Mouse (Mus musculus): ENCODE results near the gene Gm10912. TPM values are rescaled to one million over a fixed set of nuclear protein-coding genes. Genes with fewer than 3 reads are reported as not detected.
A peak's percentile ranks its signal among the peaks of the same experiment; 100 is the strongest.
"Not testable (repeated sequence)": the region's sequence is repeated elsewhere in the genome, so short reads cannot be mapped to it uniquely, and the experiment has no call there.

Gm10912 gene
- polyA plus RNA-seq, 1 experiment from 2014 or later: not detected

DNA sequence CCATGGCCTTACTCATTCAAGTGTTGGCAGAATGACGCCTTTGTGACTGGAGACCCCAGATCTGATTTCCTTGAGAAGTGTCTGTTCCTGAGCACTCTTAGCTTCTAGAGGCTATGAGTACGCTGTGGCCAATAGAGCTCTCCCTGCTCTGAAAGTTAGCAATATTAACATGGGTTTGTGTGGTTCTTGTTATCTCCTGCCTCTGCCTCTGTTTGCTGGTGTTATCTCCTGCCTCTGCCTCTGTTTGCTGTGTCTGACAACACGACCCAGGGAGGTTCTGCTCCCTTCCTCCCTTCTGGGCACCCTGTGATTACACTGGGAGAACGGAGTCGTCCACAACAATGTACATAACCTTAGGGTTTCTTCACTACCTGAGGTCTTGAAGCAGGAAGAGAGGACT, 12.7 kb downstream of the Gm10912 start:
- 0 out of 2 replicates have a peak, but pooled peaks have one; percentile 43 for ATAC-seq (replicated peaks; ENCODE audit: low FRiP score)

GRCm38 (mm10) chr2:104081436-104082050, 15.9 kb downstream of the Gm10912 start:
- H3K9me3 ChIP-seq (replicated peaks); H3K4me1 ChIP-seq; H3K4me2 ChIP-seq; H3K36me3 ChIP-seq; H3K9ac ChIP-seq; H3K27me3 ChIP-seq; ATAC-seq (replicated peaks; ENCODE audit: low FRiP score); H3K4me3 ChIP-seq (replicated peaks); H3K27ac ChIP-seq: not testable (repeated sequence)
- 50% methylated on average over 1 of the region's 1 CpGs for WGBS

More for the DNA sequence above, 12.7 kb downstream of the Gm10912 start:
- WGBS: 69% methylated on average over 5 of the region's 5 CpGs
- not testable (repeated sequence) for H3K27me3 ChIP-seq; H3K36me3 ChIP-seq; H3K4me2 ChIP-seq; H3K27ac ChIP-seq; H3K9ac ChIP-seq; H3K4me3 ChIP-seq (replicated peaks); H3K4me1 ChIP-seq; H3K9me3 ChIP-seq (replicated peaks)

GRCm38 (mm10) chr2:104082474-104082873, 16.8 kb downstream of the Gm10912 start:
- H3K27ac ChIP-seq: no peak overlapping the region
- H3K9me3 ChIP-seq (replicated peaks): no peaks in the 10 kb centered on the region
- no peak overlapping the region for H3K4me3 ChIP-seq (replicated peaks)
- H3K4me2 ChIP-seq: no peak overlapping the region
- no peaks in the 10 kb centered on the region for H3K4me1 ChIP-seq
- no peak for ATAC-seq (replicated peaks; ENCODE audit: low FRiP score)
- H3K27me3 ChIP-seq: no peaks in the 10 kb centered on the region
- no peaks in the 10 kb centered on the region for H3K36me3 ChIP-seq
- no peak overlapping the region for H3K9ac ChIP-seq

DNA sequence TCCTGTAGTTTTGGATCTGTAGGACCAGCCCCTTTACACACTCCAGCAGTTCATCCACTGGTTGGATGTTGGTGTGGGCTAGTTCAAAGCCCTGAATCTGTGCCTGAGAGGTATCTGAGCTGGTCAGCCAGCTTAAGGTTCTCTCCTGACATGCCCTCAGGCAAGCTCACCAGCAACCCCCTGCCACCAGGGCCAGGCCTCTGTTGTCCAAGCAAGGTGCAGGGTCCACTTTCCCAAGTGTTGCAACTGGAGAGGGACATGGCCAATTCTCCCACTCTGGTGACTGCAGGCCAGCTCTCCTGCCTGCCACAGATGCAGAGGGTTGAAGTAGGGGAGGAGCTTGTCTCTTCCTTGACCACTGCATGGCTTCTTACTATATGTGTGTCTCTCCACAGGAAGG, 18.4 kb downstream of the Gm10912 start:
- not testable (repeated sequence) for H3K27me3 ChIP-seq; H3K4me1 ChIP-seq; H3K4me2 ChIP-seq; H3K9me3 ChIP-seq (replicated peaks); ATAC-seq (replicated peaks; ENCODE audit: low FRiP score); H3K27ac ChIP-seq; H3K36me3 ChIP-seq; H3K4me3 ChIP-seq (replicated peaks); H3K9ac ChIP-seq

- H3K9me3 ChIP-seq (replicated peaks); H3K4me3 ChIP-seq (replicated peaks); H3K27me3 ChIP-seq; H3K27ac ChIP-seq; ATAC-seq (replicated peaks; ENCODE audit: low FRiP score); H3K4me1 ChIP-seq; H3K36me3 ChIP-seq; H3K9ac ChIP-seq; H3K4me2 ChIP-seq: not testable (repeated sequence)
- WGBS: 75% methylated on average over 1 of the region's 1 CpGs
These were observed 21.9 kb downstream of the Gm10912 start for GRCm38 (mm10) chr2:104087562-104087961.

GRCm38 (mm10) chr2:104093305-104093704, 27.7 kb downstream of the Gm10912 start:
- Histone ChIP-seq H3K36me3 (no peaks in the 10 kb centered on the region), H3K9me3 (replicated peaks) (no peaks in the 10 kb centered on the region), H3K9ac (no peak overlapping the region), H3K4me2 (no peak overlapping the region), H3K4me1 (peaks cover 14% of the 10 kb centered on the region; the same call in 1 of the 2 replicates), H3K27ac (no peak overlapping the region), H3K27me3 (no peaks in the 10 kb centered on the region), H3K4me3 (replicated peaks) (no peak overlapping the region)
- ATAC-seq (replicated peaks; ENCODE audit: low FRiP score): no peak
- WGBS: 69% methylated on average over 2 of the region's 2 CpGs

DNA sequence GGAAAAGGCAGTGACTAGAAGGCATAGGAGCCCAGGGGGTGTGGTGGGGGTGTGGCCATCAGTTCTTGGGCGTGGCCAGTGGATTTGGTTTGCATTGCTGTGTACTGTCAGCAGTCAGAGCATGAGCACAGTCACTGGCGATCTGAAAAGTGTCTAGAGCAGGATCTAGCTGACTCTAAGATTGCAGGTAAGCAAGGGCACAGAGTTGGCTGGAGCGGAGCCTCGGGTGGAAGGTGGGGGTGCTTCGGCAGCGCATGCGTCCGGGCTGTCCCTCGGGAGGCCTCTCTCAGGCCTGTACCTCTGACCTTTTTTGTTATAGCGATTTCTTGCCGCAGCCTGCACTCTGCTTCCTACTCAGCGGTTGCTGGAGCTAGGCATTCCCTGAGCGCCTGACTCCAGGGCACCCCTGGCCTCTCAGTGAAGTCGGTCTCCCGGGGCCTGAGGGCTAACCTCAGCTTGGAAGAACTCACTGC, 30.2 kb downstream of the Gm10912 start, which contains the start of gene Cd59a:
Gene Cd59a (plus strand): TSS at position 61 of the 473 bp plus-strand sequence.
- no peaks in the 10 kb centered on the region for H3K36me3 ChIP-seq
- peak within 1 kb of the TSS; percentile 61 for H3K9ac ChIP-seq
- peak within 1 kb of the TSS; percentile 55 for H3K4me3 ChIP-seq (replicated peaks)
- peak within 1 kb of the TSS; percentile 90 for H3K27ac ChIP-seq
- ATAC-seq (replicated peaks; ENCODE audit: low FRiP score): peak; percentile 96
- H3K27me3 ChIP-seq: no peaks in the 10 kb centered on the region
- 5% methylated on average over 15 of the region's 15 CpGs for WGBS
- peak within 1 kb of the TSS; percentile 76 for H3K4me2 ChIP-seq
- H3K9me3 ChIP-seq (replicated peaks): no peaks in the 10 kb centered on the region
- H3K4me1 ChIP-seq: peaks cover 16% of the 10 kb centered on the region; the same call in 1 of the 2 replicates

DNA sequence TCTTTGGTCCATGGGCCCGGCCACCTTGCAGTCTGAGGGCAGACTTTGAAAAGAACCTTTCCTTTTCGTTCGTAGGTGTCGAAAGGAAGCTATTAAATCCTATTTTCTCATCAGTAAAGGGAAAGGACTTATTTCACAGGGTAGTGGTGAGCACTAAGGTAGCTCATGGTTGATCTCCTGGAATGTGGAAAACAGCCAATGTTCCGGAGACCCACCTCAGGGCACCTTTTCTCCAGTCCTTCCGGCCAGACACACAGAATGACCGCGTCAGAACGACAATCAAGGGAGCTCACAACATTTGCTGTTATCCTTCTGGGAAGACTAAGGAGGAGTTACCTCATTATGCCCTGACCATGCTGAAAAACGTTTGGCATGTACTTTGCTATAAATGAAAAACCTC, 30.6 kb downstream of the Gm10912 start:
- H3K4me2 ChIP-seq: peak overlapping the region; percentile 76
- peak overlapping the region; percentile 61 for H3K9ac ChIP-seq
- H3K27ac ChIP-seq: peak overlapping the region; percentile 90
- 27% methylated on average over 10 of the region's 10 CpGs for WGBS
- no peaks in the 10 kb centered on the region for H3K36me3 ChIP-seq
- peaks cover 16% of the 10 kb centered on the region; the same call in 1 of the 2 replicates for H3K4me1 ChIP-seq
- peak overlapping the region; percentile 55 for H3K4me3 ChIP-seq (replicated peaks)
- H3K27me3 ChIP-seq: no peaks in the 10 kb centered on the region
- ATAC-seq (replicated peaks; ENCODE audit: low FRiP score): peak; percentile 27; the same call in 1 of the 2 replicates
- no peaks in the 10 kb centered on the region for H3K9me3 ChIP-seq (replicated peaks)

- not testable (repeated sequence) for H3K9me3 ChIP-seq (replicated peaks); H3K27ac ChIP-seq; H3K9ac ChIP-seq; ATAC-seq (replicated peaks; ENCODE audit: low FRiP score); H3K27me3 ChIP-seq; H3K36me3 ChIP-seq
- peak overlapping the region; percentile 76 for H3K4me2 ChIP-seq
- WGBS: 87% methylated on average over 1 of the region's 1 CpGs
- peaks cover 16% of the 10 kb centered on the region; the same call in 1 of the 2 replicates for H3K4me1 ChIP-seq
- peak overlapping the region; percentile 55 for H3K4me3 ChIP-seq (replicated peaks)
These were observed 31.2 kb downstream of the Gm10912 start for GRCm38 (mm10) chr2:104096796-104097195.

GRCm38 (mm10) chr2:104097396-104097795, 31.8 kb downstream of the Gm10912 start:
- 94% methylated on average over 4 of the region's 4 CpGs for WGBS
- not testable (repeated sequence) for H3K9me3 ChIP-seq (replicated peaks); H3K27me3 ChIP-seq; ATAC-seq (replicated peaks; ENCODE audit: low FRiP score); H3K4me3 ChIP-seq (replicated peaks); H3K9ac ChIP-seq; H3K36me3 ChIP-seq; H3K27ac ChIP-seq; H3K4me2 ChIP-seq
- H3K4me1 ChIP-seq: peaks cover 16% of the 10 kb centered on the region; the same call in 1 of the 2 replicates

GRCm38 (mm10) chr2:104098529-104099230, 33.1 kb downstream of the Gm10912 start:
- no peak for ATAC-seq (replicated peaks; ENCODE audit: low FRiP score)
- Histone ChIP-seq H3K27me3 (no peaks in the 10 kb centered on the region), H3K9me3 (replicated peaks) (no peaks in the 10 kb centered on the region), H3K27ac (no peak overlapping the region), H3K9ac (no peak overlapping the region), H3K36me3 (no peaks in the 10 kb centered on the region), H3K4me2 (no peak overlapping the region), H3K4me1 (peaks cover 16% of the 10 kb centered on the region; the same call in 1 of the 2 replicates), H3K4me3 (replicated peaks) (no peak overlapping the region)
- 25% methylated on average over 3 of the region's 3 CpGs for WGBS

- WGBS: 95% methylated on average over 2 of the region's 2 CpGs
- H3K36me3 ChIP-seq: no peaks in the 10 kb centered on the region
- ATAC-seq (replicated peaks; ENCODE audit: low FRiP score): no peak
- peaks cover 16% of the 10 kb centered on the region; the same call in 1 of the 2 replicates for H3K4me1 ChIP-seq
- no peaks in the 10 kb centered on the region for H3K9me3 ChIP-seq (replicated peaks)
- H3K4me2 ChIP-seq: no peak overlapping the region
- H3K4me3 ChIP-seq (replicated peaks): no peak overlapping the region
- no peak overlapping the region for H3K27ac ChIP-seq
- no peak overlapping the region for H3K9ac ChIP-seq
- no peaks in the 10 kb centered on the region for H3K27me3 ChIP-seq
These were observed 33.6 kb downstream of the Gm10912 start for GRCm38 (mm10) chr2:104099231-104099585.

Data from kidney, embryonic 15.5 days (tissue).